Mouse (Mus musculus): ENCODE data around the gene Il22ra1. TPM values are rescaled to one million over a fixed set of nuclear protein-coding genes. Genes with fewer than 3 reads are reported as not detected.
A peak's percentile ranks its signal among the peaks of the same experiment; 100 is the strongest.

Gene Il22ra1
- not detected in 2 replicates for polyA plus RNA-seq (2016; fragmentation: Nextera tagmentation; extraction: Ambion mirVana)

DNA sequence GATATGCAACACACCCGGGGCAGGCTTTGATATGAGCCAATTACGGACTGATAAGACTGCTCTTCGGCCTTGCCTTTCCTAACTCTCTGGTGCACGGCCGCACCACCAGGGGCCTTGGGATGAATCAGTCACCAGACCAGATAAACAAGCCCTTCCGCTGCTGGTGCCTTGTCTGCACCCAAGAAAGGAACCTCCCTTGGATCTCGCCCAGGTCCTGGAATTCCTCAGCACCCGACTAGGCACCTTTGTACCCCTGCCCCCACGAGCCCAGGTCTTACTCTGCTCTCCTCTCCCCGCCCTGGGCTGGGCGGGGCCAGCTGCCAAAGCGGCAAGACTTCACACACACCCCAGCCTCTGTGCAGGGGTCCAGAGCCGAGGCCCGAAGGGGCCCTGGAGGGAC is at the start of gene Il22ra1:
Il22ra1 (plus strand) TSS at position 356 of the 400 bp plus-strand sequence.
- Histone ChIP-seq H3K36me3 (no peaks in the 10 kb centered on the region), H3K9ac (no peak within 1 kb of the TSS), H3K4me3 (no peak within 1 kb of the TSS), H3K4me2 (replicated peaks) (no peak within 1 kb of the TSS), H3K9me3 (peaks cover 2% of the 10 kb centered on the region; the same call in 1 of the 2 replicates), H3K27ac (no peak within 1 kb of the TSS), H3K4me1 (no peaks in the 10 kb centered on the region), H3K27me3 (no peaks in the 10 kb centered on the region)
- 52% methylated on average over 14 of the region's 14 CpGs for WGBS
- no peak for ATAC-seq (ENCODE audit: insufficient number of reproducible peaks, insufficient read depth, low FRiP score, low TSS enrichment)

DNA sequence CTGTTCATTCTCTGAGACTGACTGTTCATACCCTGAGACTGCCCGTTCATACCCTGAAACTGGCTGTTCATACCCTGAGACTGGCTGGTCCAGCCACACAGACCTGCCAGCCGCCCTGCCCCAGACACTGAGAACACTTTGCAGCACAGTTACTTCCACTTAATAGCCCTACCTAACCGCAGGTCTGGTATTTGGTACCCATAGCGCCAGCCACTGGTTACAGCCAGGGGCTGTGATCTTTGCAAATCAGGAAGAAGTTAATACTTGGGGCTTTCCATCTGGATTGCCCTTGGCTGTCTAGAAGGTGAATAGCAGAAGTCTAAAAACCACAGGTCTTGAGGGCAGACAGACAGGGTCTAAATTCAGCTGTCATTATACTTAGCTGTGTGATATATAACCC is 48.7 kb upstream of the Il22ra1 start:
- Histone ChIP-seq H3K27me3 (peaks cover 4% of the 10 kb centered on the region), H3K36me3 (no peaks in the 10 kb centered on the region), H3K4me3 (no peak overlapping the region), H3K27ac (no peak overlapping the region), H3K9me3 (no peaks in the 10 kb centered on the region), H3K4me2 (replicated peaks) (no peak overlapping the region), H3K9ac (no peak overlapping the region), H3K4me1 (peaks cover 9% of the 10 kb centered on the region; the same call in 1 of the 2 replicates)
- ATAC-seq (ENCODE audit: insufficient number of reproducible peaks, insufficient read depth, low FRiP score, low TSS enrichment): no peak
- WGBS: 69% methylated on average over 4 of the region's 4 CpGs

GRCm38 (mm10) chr4:135681789-135682188 is 46.2 kb upstream of the Il22ra1 start:
- 73% methylated on average over 5 of the region's 5 CpGs for WGBS
- no peak overlapping the region for H3K4me3 ChIP-seq

GRCm38 (mm10) chr4:135683553-135683952 is 44.4 kb upstream of the Il22ra1 start:
- H3K4me3 ChIP-seq: no peak overlapping the region
- no peak for ATAC-seq (ENCODE audit: insufficient number of reproducible peaks, insufficient read depth, low FRiP score, low TSS enrichment)
- H3K4me1 ChIP-seq: no peaks in the 10 kb centered on the region
- H3K36me3 ChIP-seq: no peaks in the 10 kb centered on the region
- peaks cover 34% of the 10 kb centered on the region for H3K27me3 ChIP-seq
- H3K4me2 ChIP-seq (replicated peaks): no peak overlapping the region
- 22% methylated on average over 4 of the region's 4 CpGs for WGBS
- H3K9me3 ChIP-seq: no peaks in the 10 kb centered on the region
- no peak overlapping the region for H3K27ac ChIP-seq
- H3K9ac ChIP-seq: no peak overlapping the region

More at GRCm38 (mm10) chr4:135681789-135682188, 46.2 kb upstream of the Il22ra1 start:
- H3K9me3 ChIP-seq: no peaks in the 10 kb centered on the region
- peaks cover 21% of the 10 kb centered on the region for H3K27me3 ChIP-seq
- no peaks in the 10 kb centered on the region for H3K4me1 ChIP-seq
- no peak overlapping the region for H3K4me2 ChIP-seq (replicated peaks)
- H3K9ac ChIP-seq: no peak overlapping the region
- no peak overlapping the region for H3K27ac ChIP-seq
- H3K36me3 ChIP-seq: no peaks in the 10 kb centered on the region
- no peak for ATAC-seq (ENCODE audit: insufficient number of reproducible peaks, insufficient read depth, low FRiP score, low TSS enrichment)

- no peaks in the 10 kb centered on the region for H3K36me3 ChIP-seq
- H3K27me3 ChIP-seq: peaks cover 36% of the 10 kb centered on the region
- WGBS: 26% methylated on average over 3 of the region's 3 CpGs
- H3K4me3 ChIP-seq: no peak overlapping the region
- no peaks in the 10 kb centered on the region for H3K4me1 ChIP-seq
- H3K9me3 ChIP-seq: no peaks in the 10 kb centered on the region
- ATAC-seq (ENCODE audit: insufficient number of reproducible peaks, insufficient read depth, low FRiP score, low TSS enrichment): no peak
- no peak overlapping the region for H3K27ac ChIP-seq
- H3K9ac ChIP-seq: no peak overlapping the region
- no peak overlapping the region for H3K4me2 ChIP-seq (replicated peaks)
Observed at GRCm38 (mm10) chr4:135684731-135685130, 43.2 kb upstream of the Il22ra1 start.

- H3K9me3 ChIP-seq: no peaks in the 10 kb centered on the region
- ATAC-seq (ENCODE audit: insufficient number of reproducible peaks, insufficient read depth, low FRiP score, low TSS enrichment): no peak
- 1% methylated on average over 41 of the region's 41 CpGs for WGBS
- no peaks in the 10 kb centered on the region for H3K4me1 ChIP-seq
- H3K27ac ChIP-seq: peak within 1 kb of the TSS; percentile 57; the same call in 1 of the 2 replicates
- H3K36me3 ChIP-seq: no peaks in the 10 kb centered on the region
- peak within 1 kb of the TSS; percentile 66 for H3K9ac ChIP-seq
- peak within 1 kb of the TSS; percentile 76 for H3K4me3 ChIP-seq
- H3K27me3 ChIP-seq: peaks cover 36% of the 10 kb centered on the region
- H3K4me2 ChIP-seq (replicated peaks): peak within 1 kb of the TSS; percentile 99
Observed at GRCm38 (mm10) chr4:135685906-135686567, 41.9 kb upstream of the Il22ra1 start, which contains the start of gene Ifnlr1. Ifnlr1 (plus strand) TSS chr4:135686287.

GRCm38 (mm10) chr4:135686568-135686953 is 41.4 kb upstream of the Il22ra1 start:
- Histone ChIP-seq H3K4me3 (peak overlapping the region; percentile 76), H3K27ac (peak overlapping the region; percentile 57; the same call in 1 of the 2 replicates), H3K4me1 (no peaks in the 10 kb centered on the region), H3K4me2 (replicated peaks) (peak overlapping the region; percentile 99), H3K9ac (peak overlapping the region; percentile 66), H3K36me3 (no peaks in the 10 kb centered on the region), H3K9me3 (no peaks in the 10 kb centered on the region), H3K27me3 (peaks cover 36% of the 10 kb centered on the region)
- no peak for ATAC-seq (ENCODE audit: insufficient number of reproducible peaks, insufficient read depth, low FRiP score, low TSS enrichment)
- under 1% methylated on average over 21 of the region's 21 CpGs for WGBS

DNA sequence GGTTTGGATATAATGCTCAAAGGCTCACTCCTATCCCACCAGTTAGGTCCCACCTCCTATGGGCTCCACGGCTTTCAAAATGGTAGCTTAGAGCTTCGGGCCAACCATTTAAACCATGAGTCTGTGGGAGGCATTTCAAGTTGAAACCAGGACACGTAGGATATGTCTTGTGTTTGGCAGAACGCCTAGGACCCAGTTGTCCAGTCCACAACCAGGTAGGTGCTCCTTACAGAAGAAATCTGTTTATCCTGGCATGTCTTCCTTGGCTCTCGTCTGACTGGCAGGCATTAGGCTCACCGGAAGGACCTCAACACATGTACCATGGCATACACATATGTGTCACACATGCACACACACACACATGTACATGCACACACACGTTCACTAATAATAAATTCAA is 38.2 kb upstream of the Il22ra1 start:
- H3K4me1 ChIP-seq: no peaks in the 10 kb centered on the region
- no peak overlapping the region for H3K4me3 ChIP-seq
- H3K36me3 ChIP-seq: no peaks in the 10 kb centered on the region
- no peak overlapping the region for H3K27ac ChIP-seq
- no peak overlapping the region for H3K9ac ChIP-seq
- WGBS: 88% methylated on average over 7 of the region's 7 CpGs
- ATAC-seq (ENCODE audit: insufficient number of reproducible peaks, insufficient read depth, low FRiP score, low TSS enrichment): no peak
- no peaks in the 10 kb centered on the region for H3K9me3 ChIP-seq
- H3K4me2 ChIP-seq (replicated peaks): no peak overlapping the region
- peaks cover 32% of the 10 kb centered on the region for H3K27me3 ChIP-seq

DNA sequence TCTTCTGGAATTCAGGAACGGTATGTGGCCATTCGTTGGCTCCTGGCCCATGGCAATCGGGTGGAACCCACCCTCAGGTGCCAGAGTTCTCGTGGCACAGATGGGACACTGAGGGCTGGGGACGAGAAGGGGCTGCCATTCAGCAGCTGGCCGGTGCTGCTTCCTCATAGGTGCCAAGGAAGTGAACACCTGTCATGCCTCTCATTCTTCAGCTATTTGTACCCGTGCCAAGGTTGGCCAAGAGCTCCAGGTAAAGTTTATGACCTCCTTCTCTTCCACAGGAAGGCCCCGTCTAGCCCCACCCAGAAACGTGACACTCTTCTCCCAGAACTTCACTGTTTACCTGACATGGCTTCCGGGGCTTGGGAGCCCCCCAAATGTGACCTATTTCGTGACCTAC is 37.7 kb upstream of the Il22ra1 start:
- no peak overlapping the region for H3K27ac ChIP-seq
- no peaks in the 10 kb centered on the region for H3K36me3 ChIP-seq
- H3K9ac ChIP-seq: no peak overlapping the region
- no peak overlapping the region for H3K4me3 ChIP-seq
- no peaks in the 10 kb centered on the region for H3K4me1 ChIP-seq
- H3K4me2 ChIP-seq (replicated peaks): no peak overlapping the region
- whole genome bisulfite sequencing: 80% methylated on average over 11 of the region's 11 CpGs
- peaks cover 28% of the 10 kb centered on the region for H3K27me3 ChIP-seq
- ATAC-seq (ENCODE audit: insufficient number of reproducible peaks, insufficient read depth, low FRiP score, low TSS enrichment): no peak
- H3K9me3 ChIP-seq: no peaks in the 10 kb centered on the region

- H3K4me1 ChIP-seq: no peaks in the 10 kb centered on the region
- 84% methylated on average over 4 of the region's 4 CpGs for WGBS
- ATAC-seq (ENCODE audit: insufficient number of reproducible peaks, insufficient read depth, low FRiP score, low TSS enrichment): no peak
- H3K9me3 ChIP-seq: no peaks in the 10 kb centered on the region
- H3K9ac ChIP-seq: no peak overlapping the region
- H3K4me2 ChIP-seq (replicated peaks): no peak overlapping the region
- no peak overlapping the region for H3K4me3 ChIP-seq
- no peaks in the 10 kb centered on the region for H3K36me3 ChIP-seq
- peaks cover 5% of the 10 kb centered on the region; the same call in 1 of the 2 replicates for H3K27me3 ChIP-seq
- no peak overlapping the region for H3K27ac ChIP-seq
Observed at GRCm38 (mm10) chr4:135692916-135693315, 35.1 kb upstream of the Il22ra1 start.

GRCm38 (mm10) chr4:135698498-135698897 is 29.5 kb upstream of the Il22ra1 start:
- H3K9me3 ChIP-seq: no peaks in the 10 kb centered on the region
- H3K4me3 ChIP-seq: no peak overlapping the region
- no peaks in the 10 kb centered on the region for H3K36me3 ChIP-seq
- H3K9ac ChIP-seq: no peak overlapping the region
- 0 out of 2 replicates have a peak, but pooled peaks cover 8% of the 10 kb centered on the region for H3K4me1 ChIP-seq
- 82% methylated on average over 7 of the region's 7 CpGs for WGBS
- no peak overlapping the region for H3K4me2 ChIP-seq (replicated peaks)
- H3K27me3 ChIP-seq: no peaks in the 10 kb centered on the region
- H3K27ac ChIP-seq: no peak overlapping the region
- ATAC-seq (ENCODE audit: insufficient number of reproducible peaks, insufficient read depth, low FRiP score, low TSS enrichment): no peak

DNA sequence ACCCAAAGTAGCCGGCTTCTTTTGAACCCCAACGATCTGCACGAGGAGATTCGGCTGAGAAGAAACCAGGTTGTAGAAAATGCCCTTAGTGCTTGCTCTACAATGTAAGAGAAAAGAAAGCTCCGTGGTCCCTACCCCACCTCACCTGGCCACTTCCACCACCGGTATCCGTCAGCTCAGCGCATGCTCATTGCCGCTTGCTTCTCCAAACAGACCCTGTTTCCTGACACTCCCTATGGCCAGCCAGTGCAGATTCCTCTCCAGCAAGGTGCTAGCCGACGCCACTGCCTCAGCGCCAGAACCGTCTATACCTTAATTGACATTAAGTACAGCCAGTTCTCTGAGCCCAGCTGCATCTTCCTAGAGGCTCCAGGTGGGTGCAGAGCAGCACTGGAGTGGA is 24.5 kb upstream of the Il22ra1 start:
- Histone ChIP-seq H3K4me2 (replicated peaks) (no peak overlapping the region), H3K4me1 (0 out of 2 replicates have a peak, but pooled peaks cover 8% of the 10 kb centered on the region), H3K9me3 (no peaks in the 10 kb centered on the region), H3K27me3 (no peaks in the 10 kb centered on the region), H3K27ac (no peak overlapping the region), H3K9ac (no peak overlapping the region), H3K36me3 (no peaks in the 10 kb centered on the region), H3K4me3 (no peak overlapping the region)
- ATAC-seq (ENCODE audit: insufficient number of reproducible peaks, insufficient read depth, low FRiP score, low TSS enrichment): no peak
- 72% methylated on average over 13 of the region's 13 CpGs for WGBS
